Mouse (Mus musculus) MEL (cell line): ENCODE measurements around the gene Myh6. TPM values are rescaled to one million over a fixed set of nuclear protein-coding genes. Genes with fewer than 3 reads are reported as not detected.
"Not testable (repeated sequence)": the region's sequence is repeated elsewhere in the genome, so short reads cannot be mapped to it uniquely, and the experiment has no call there.

Experiments used
- DNase-seq: peaks from one replicate; pipeline ENCODE4 v3.0.0; 2011; ENCODE audit warnings: low read depth, low spot score
- H3K27ac ChIP-seq: 2 replicates; pipeline ENCODE4 v1.5.1; 2012; ENCODE audit warnings: low read depth, mild to moderate bottlenecking, control low read depth, low read length, moderate library complexity; ENCODE audit not compliant: control insufficient read depth
- H3K27me3 ChIP-seq, 2 experiments: fragments of 150-350 bp in 1 of 2; sonication (generic) in 1 of 2; 2 replicates each; pipeline ENCODE4 v1.6.1; 2012; ENCODE audit warnings: low read length in 2 of 2, mild to moderate bottlenecking in 2 of 2, improper control_type of control experiment in 1 of 2, moderate library complexity in 1 of 2; ENCODE audit not compliant: insufficient read depth in 2 of 2, control insufficient read depth in 1 of 2
- H3K36me3 ChIP-seq, 2 experiments: 2 replicates each; pipeline ENCODE4 v1.6.1; 2012 to 2014; ENCODE audit warnings: low read length in 2 of 2, improper control_type of control experiment in 1 of 2, inconsistent platforms in 1 of 2, mild to moderate bottlenecking in 1 of 2; ENCODE audit not compliant: insufficient read depth in 2 of 2, control insufficient read depth in 1 of 2
- H3K4me1 ChIP-seq, 2 experiments: fragments of 150-350 bp in 1 of 2; sonication (generic) in 1 of 2; 2 replicates each; pipeline ENCODE4 v1.6.1; 2012; ENCODE audit warnings: low read length in 2 of 2, improper control_type of control experiment in 1 of 2, mild to moderate bottlenecking in 1 of 2; ENCODE audit not compliant: insufficient read depth in 2 of 2, control insufficient read depth in 1 of 2
- H3K4me3 ChIP-seq, 2 experiments: fragments of 150-350 bp in 1 of 2; sonication (generic) in 1 of 2; 2 replicates each; pipeline ENCODE4 v1.5.1; 2012; ENCODE audit warnings: low read depth in 2 of 2, low read length in 2 of 2, mild to moderate bottlenecking in 2 of 2, moderate library complexity in 2 of 2, control low read depth in 1 of 2, improper control_type of control experiment in 1 of 2; ENCODE audit not compliant: control insufficient read depth in 1 of 2, insufficient read depth in 1 of 2
- H3K79me2 ChIP-seq: 2 replicates; pipeline ENCODE4 v1.6.1; 2012; ENCODE audit warnings: mild to moderate bottlenecking, low read length, moderate library complexity; ENCODE audit not compliant: control insufficient read depth, poor library complexity, insufficient read depth
- H3K9ac ChIP-seq: 2 replicates; pipeline ENCODE4 v1.6.1; 2012; ENCODE audit warnings: low read depth, mild to moderate bottlenecking, control low read depth, low read length, moderate library complexity; ENCODE audit not compliant: control insufficient read depth, poor library complexity, severe bottlenecking
- H3K9me3 ChIP-seq: fragments of 150-350 bp; sonication (generic); replicated peaks from 2 replicates; pipeline ENCODE4 v1.6.1; 2012; ENCODE audit warnings: mild to moderate bottlenecking, low read length, improper control_type of control experiment, moderate library complexity; ENCODE audit not compliant: insufficient read depth
- BHLHE40 ChIP-seq: IDR thresholded peaks from 2 replicates; pipeline ENCODE4 v1.6.1; 2012; ENCODE audit warnings: low read depth, mild to moderate bottlenecking, inconsistent platforms, low read length, improper control_type of control experiment, borderline replicate concordance
- CHD1 ChIP-seq: IDR thresholded peaks from 2 replicates; pipeline ENCODE4 v1.6.1; 2012; ENCODE audit warnings: low read depth, mild to moderate bottlenecking, inconsistent platforms, low read length, improper control_type of control experiment
- E2F4 ChIP-seq: IDR thresholded peaks from 2 replicates; pipeline ENCODE4 v1.6.1; 2011; ENCODE audit warnings: low read depth, low read length, improper control_type of control experiment, borderline replicate concordance
- ETS1 ChIP-seq: IDR thresholded peaks from 2 replicates; pipeline ENCODE4 v1.6.1; 2012; ENCODE audit warnings: low read depth, mild to moderate bottlenecking, inconsistent platforms, low read length, improper control_type of control experiment, moderate library complexity
- GATA1 ChIP-seq: IDR thresholded peaks from 2 replicates; pipeline ENCODE4 v1.6.1; 2011; ENCODE audit warnings: low read depth, low read length, improper control_type of control experiment
- MAX ChIP-seq: IDR thresholded peaks from 2 replicates; pipeline ENCODE4 v1.6.1; 2011; ENCODE audit warnings: low read length, improper control_type of control experiment
- MAZ ChIP-seq: IDR thresholded peaks from 2 replicates; pipeline ENCODE4 v1.6.1; 2012; ENCODE audit warnings: low read depth, mild to moderate bottlenecking, inconsistent platforms, low read length, improper control_type of control experiment
- MXI1 ChIP-seq: IDR thresholded peaks from 2 replicates; pipeline ENCODE4 v1.6.1; 2011; ENCODE audit warnings: mild to moderate bottlenecking, low read depth, low read length, improper control_type of control experiment
- MYB ChIP-seq: IDR thresholded peaks from 2 replicates; pipeline ENCODE4 v1.6.1; 2011; ENCODE audit warnings: mild to moderate bottlenecking, low read depth, low read length, improper control_type of control experiment
- MYC ChIP-seq: IDR thresholded peaks from 2 replicates; pipeline ENCODE4 v1.6.1; 2011; ENCODE audit warnings: low read depth, mild to moderate bottlenecking, low read length, improper control_type of control experiment, moderate library complexity
- NELFE ChIP-seq: IDR thresholded peaks from 2 replicates; pipeline ENCODE4 v1.6.1; 2011; ENCODE audit warnings: low read depth, low read length, improper control_type of control experiment
- NRF1 ChIP-seq: IDR thresholded peaks from 2 replicates; pipeline ENCODE4 v1.6.1; 2014; ENCODE audit warnings: low read depth, mild to moderate bottlenecking, inconsistent platforms, low read length, improper control_type of control experiment, moderate library complexity; ENCODE audit not compliant: poor library complexity, insufficient read depth, severe bottlenecking
- POLR2A ChIP-seq, 2 experiments: IDR thresholded peaks; 2 replicates each; pipeline ENCODE4 v1.6.1; 2011 to 2012; ENCODE audit warnings: low read length in 2 of 2, mild to moderate bottlenecking in 2 of 2, control low read depth in 1 of 2, improper control_type of control experiment in 1 of 2, low read depth in 1 of 2, moderate library complexity in 1 of 2; ENCODE audit not compliant: control insufficient read depth in 1 of 2, insufficient read depth in 1 of 2, poor library complexity in 1 of 2
- POLR2AphosphoS2 ChIP-seq: IDR thresholded peaks from 2 replicates; pipeline ENCODE4 v1.6.1; 2011; ENCODE audit warnings: low read length, improper control_type of control experiment
- POLR2AphosphoS5 ChIP-seq: IDR thresholded peaks from 2 replicates; pipeline ENCODE4 v1.6.1; 2012; ENCODE audit warnings: low read depth, borderline replicate concordance, mild to moderate bottlenecking, inconsistent platforms, low read length, moderate library complexity, mixed read lengths
- RAD21 ChIP-seq: IDR thresholded peaks from 2 replicates; pipeline ENCODE4 v1.6.1; 2011; ENCODE audit warnings: mild to moderate bottlenecking, low read depth, low read length, improper control_type of control experiment
- SIN3A ChIP-seq: IDR thresholded peaks from 2 replicates; pipeline ENCODE4 v1.6.1; 2012; ENCODE audit warnings: low read length, improper control_type of control experiment, inconsistent platforms
- SMC3 ChIP-seq: IDR thresholded peaks from 2 replicates; pipeline ENCODE4 v1.6.1; 2011; ENCODE audit warnings: low read depth, low read length, improper control_type of control experiment
- UBTF ChIP-seq: IDR thresholded peaks from 2 replicates; pipeline ENCODE4 v1.6.1; 2012; ENCODE audit warnings: low read depth, mild to moderate bottlenecking, inconsistent platforms, low read length, improper control_type of control experiment, moderate library complexity, borderline replicate concordance; ENCODE audit not compliant: insufficient read depth
- USF1 ChIP-seq: IDR thresholded peaks from 2 replicates; pipeline ENCODE4 v1.6.1; 2014; ENCODE audit warnings: low read depth, mild to moderate bottlenecking, inconsistent platforms, low read length, improper control_type of control experiment, moderate library complexity
- polyA plus RNA-seq, 2 experiments: library from polyadenylated mRNA; stranded (reverse) in 1 of 2; unstranded in 1 of 2; fragments of >175 nt in 1 of 2; fragments of >200 nt in 1 of 2; gene quantifications; 2 replicates each; pipeline versions ENCODE4 v1.2.1 to v1.2.4; 2012; ENCODE audit warnings: low replicate concordance in 2 of 2, low read depth in 1 of 2; ENCODE audit not compliant: insufficient read length in 2 of 2, insufficient read depth in 1 of 2, missing spikeins in 1 of 2
- total RNA-seq: library from RNA; depleted of rRNA; stranded (reverse); fragments of 300-350 nt; gene quantifications from 2 replicates; pipeline ENCODE4 v1.2.3, GENCODE M21; 2012

Gene Myh6
- total and polyA plus RNA-seq, 3 experiments: not detected

GRCm38 (mm10) chr14:54951587-54951986, 15.1 kb downstream of the Myh6 start:
- TF ChIP-seq UBTF: no peak
- TF ChIP-seq MYC: no peak
- TF ChIP-seq SIN3A: no peak
- no peak for TF ChIP-seq MXI1
- no peak for TF ChIP-seq BHLHE40
- no peak for TF ChIP-seq POLR2AphosphoS5
- no peak for TF ChIP-seq MYB
- TF ChIP-seq POLR2AphosphoS2: no peak
- TF ChIP-seq NELFE: no peak
- TF ChIP-seq ETS1: no peak
- no peak for TF ChIP-seq MAZ
- TF ChIP-seq SMC3: no peak
- Histone ChIP-seq H3K79me2 (no peaks in the 10 kb centered on the region), H3K27me3 (peaks cover 2 to 6% of the 10 kb centered on the region in 2 experiments; a peak in 2 of 4 replicates), H3K9ac (no peak overlapping the region), H3K27ac (no peak overlapping the region), H3K9me3 (no peaks in the 10 kb centered on the region), H3K4me3 (no peak overlapping the region), H3K4me1 (no peaks in the 10 kb centered on the region), H3K36me3 (no peaks in the 10 kb centered on the region)
- DNase-seq: no peak

- no peak overlapping the region for H3K9ac ChIP-seq
- H3K27ac ChIP-seq: no peak overlapping the region
- DNase-seq: no peak
- H3K4me3 ChIP-seq: no peak overlapping the region
- peaks cover 2 to 6% of the 10 kb centered on the region in 2 experiments; a peak in 3 of 4 replicates for H3K27me3 ChIP-seq
- no peaks in the 10 kb centered on the region for H3K36me3 ChIP-seq
- H3K79me2 ChIP-seq: no peaks in the 10 kb centered on the region
- TF ChIP-seq MXI1 (no peak), POLR2A (IDR thresholded peaks at IDR 0.05; ENCODE audit: control insufficient read depth in 1 of 2, insufficient read depth in 1 of 2, low read depth in 1 of 2, low read length in 2 of 2, poor library complexity in 1 of 2) (no peak)
- no peaks in the 10 kb centered on the region for H3K9me3 ChIP-seq
- H3K4me1 ChIP-seq: no peaks in the 10 kb centered on the region
Observed at GRCm38 (mm10) chr14:54950493-54950892, 16.2 kb downstream of the Myh6 start.

- H3K27me3 ChIP-seq: peaks cover 2% of the 10 kb centered on the region in 2 experiments; a peak in 3 of 4 replicates
- no peaks in the 10 kb centered on the region for H3K4me1 ChIP-seq
- H3K36me3 ChIP-seq: no peaks in the 10 kb centered on the region
- no peak overlapping the region for H3K4me3 ChIP-seq
- H3K27ac ChIP-seq: no peak overlapping the region
- TF ChIP-seq NELFE (no peak), GATA1 (no peak), MAX (no peak), CHD1 (no peak), USF1 (no peak), POLR2AphosphoS5 (no peak), BHLHE40 (no peak), NRF1 (no peak), E2F4 (no peak), POLR2AphosphoS2 (no peak), RAD21 (no peak), UBTF (no peak), MAZ (no peak)
- no peak overlapping the region for H3K9ac ChIP-seq
- no peak for DNase-seq
- no peaks in the 10 kb centered on the region for H3K79me2 ChIP-seq
- H3K9me3 ChIP-seq: no peaks in the 10 kb centered on the region
Observed at GRCm38 (mm10) chr14:54948781-54949180, 17.9 kb downstream of the Myh6 start.

GRCm38 (mm10) chr14:54947008-54947407, 19.7 kb downstream of the Myh6 start:
- DNase-seq, H3K9me3 ChIP-seq, H3K79me2 ChIP-seq, H3K4me3 ChIP-seq, H3K27me3 ChIP-seq, H3K9ac ChIP-seq, H3K36me3 ChIP-seq, H3K27ac ChIP-seq, H3K4me1 ChIP-seq: not testable (repeated sequence)
